Mouse (Mus musculus): ENCODE results near the gene Olfr1057.
"Not testable (repeated sequence)": the region's sequence is repeated elsewhere in the genome, so short reads cannot be mapped to it uniquely, and the experiment has no call there.

Gene Olfr1057

GRCm38 (mm10) chr2:86378293-86378692 is at the start of gene Olfr1057:
Olfr1057 (minus strand) TSS chr2:86378393.
- DNase-seq: no peak

- DNase-seq: not testable (repeated sequence)
These were observed 48.5 kb upstream of the Olfr1057 start, which contains the start of gene Olfr1062 for GRCm38 (mm10) chr2:86426649-86427048. Olfr1062 (minus strand) TSS chr2:86426749.

GRCm38 (mm10) chr2:86413950-86414349 is 35.8 kb upstream of the Olfr1057 start, which contains the start of gene Olfr1061:
Olfr1061 (minus strand) TSS chr2:86414050.
- DNase-seq: no peak

GRCm38 (mm10) chr2:86395114-86395513 is 16.9 kb upstream of the Olfr1057 start:
- no peak for DNase-seq

GRCm38 (mm10) chr2:86388461-86388860 is 10.3 kb upstream of the Olfr1057 start, which contains the start of gene Olfr1058:
Olfr1058 (minus strand) TSS chr2:86388561.
- DNase-seq: not testable (repeated sequence)

GRCm38 (mm10) chr2:86366342-86366741 is 11.9 kb downstream of the Olfr1057 start:
- not testable (repeated sequence) for DNase-seq

- DNase-seq: no peak
These were observed 15.8 kb downstream of the Olfr1057 start, which contains the start of gene Olfr1056 for GRCm38 (mm10) chr2:86362369-86362768. Olfr1056 (minus strand) TSS chr2:86362469.

GRCm38 (mm10) chr2:86351751-86352150 is 26.4 kb downstream of the Olfr1057 start:
- not testable (repeated sequence) for DNase-seq

- no peak for DNase-seq
These were observed 28.0 kb downstream of the Olfr1057 start, which contains the start of gene Olfr1055 for GRCm38 (mm10) chr2:86350184-86350583. Olfr1055 (minus strand) TSS chr2:86350284.

- DNase-seq: no peak
These were observed 42.9 kb downstream of the Olfr1057 start, which contains the start of gene Olfr1054 for GRCm38 (mm10) chr2:86335333-86335732. Olfr1054 (minus strand) TSS chr2:86335433.
